Mouse (Mus musculus) T-helper 2 cell (primary cell): ENCODE results near the gene Klhl23.
"Not testable (repeated sequence)": the region's sequence is repeated elsewhere in the genome, so short reads cannot be mapped to it uniquely, and the experiment has no call there.

Source experiments
- in situ Hi-C: fragments of 300-600 bp; cut with MboI, MseI; formaldehyde crosslinking; loops from one replicate; pipeline ENCODE4 v1.15.1; 2025; ENCODE audit warnings: high pct_unique_total_duplicates

Klhl23 gene

DNA sequence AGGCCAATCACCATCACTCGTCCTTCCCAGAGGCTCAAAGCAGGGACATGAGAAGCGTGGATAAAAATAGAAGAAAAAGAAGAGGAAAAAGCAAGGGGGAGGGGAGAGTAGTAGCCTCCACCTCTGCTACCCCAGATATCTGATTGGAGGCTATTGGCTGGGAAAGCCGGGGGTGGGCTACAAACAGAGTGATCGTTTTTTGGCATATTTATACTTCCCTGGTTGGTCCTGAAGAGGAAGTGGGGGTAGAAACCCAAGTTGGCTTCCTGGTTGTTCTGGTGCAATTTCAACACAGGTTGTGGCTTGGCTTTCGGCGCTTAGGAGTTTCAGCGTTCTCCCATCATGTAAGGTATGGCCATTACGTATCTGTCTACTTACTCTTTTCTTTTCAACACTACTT lies at the start of gene Klhl23:
Klhl23 (plus strand) TSS at position 234 of the 400 bp plus-strand sequence.
- in situ Hi-C loops, result no loop called here

DNA sequence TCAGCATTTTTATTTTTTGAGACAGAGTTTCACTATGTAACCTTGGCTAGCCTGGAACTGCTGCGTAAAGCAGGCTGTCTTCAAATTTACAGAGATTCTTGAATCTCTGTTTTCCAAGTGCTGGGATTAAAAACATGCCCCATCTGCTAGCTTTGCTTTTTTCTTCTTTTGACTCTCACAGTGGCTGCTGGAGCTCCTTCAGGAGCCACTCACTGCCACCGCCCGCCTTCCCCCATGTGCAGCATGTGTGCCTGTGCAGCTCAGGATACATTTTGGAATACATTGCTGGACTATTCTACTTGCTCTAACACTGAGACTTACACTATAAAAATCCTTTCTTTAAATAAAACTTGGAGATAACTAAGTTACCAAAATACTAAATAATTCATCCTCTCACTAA lies 48.4 kb upstream of the Klhl23 start:
- in situ Hi-C loops, result no loop called here

DNA sequence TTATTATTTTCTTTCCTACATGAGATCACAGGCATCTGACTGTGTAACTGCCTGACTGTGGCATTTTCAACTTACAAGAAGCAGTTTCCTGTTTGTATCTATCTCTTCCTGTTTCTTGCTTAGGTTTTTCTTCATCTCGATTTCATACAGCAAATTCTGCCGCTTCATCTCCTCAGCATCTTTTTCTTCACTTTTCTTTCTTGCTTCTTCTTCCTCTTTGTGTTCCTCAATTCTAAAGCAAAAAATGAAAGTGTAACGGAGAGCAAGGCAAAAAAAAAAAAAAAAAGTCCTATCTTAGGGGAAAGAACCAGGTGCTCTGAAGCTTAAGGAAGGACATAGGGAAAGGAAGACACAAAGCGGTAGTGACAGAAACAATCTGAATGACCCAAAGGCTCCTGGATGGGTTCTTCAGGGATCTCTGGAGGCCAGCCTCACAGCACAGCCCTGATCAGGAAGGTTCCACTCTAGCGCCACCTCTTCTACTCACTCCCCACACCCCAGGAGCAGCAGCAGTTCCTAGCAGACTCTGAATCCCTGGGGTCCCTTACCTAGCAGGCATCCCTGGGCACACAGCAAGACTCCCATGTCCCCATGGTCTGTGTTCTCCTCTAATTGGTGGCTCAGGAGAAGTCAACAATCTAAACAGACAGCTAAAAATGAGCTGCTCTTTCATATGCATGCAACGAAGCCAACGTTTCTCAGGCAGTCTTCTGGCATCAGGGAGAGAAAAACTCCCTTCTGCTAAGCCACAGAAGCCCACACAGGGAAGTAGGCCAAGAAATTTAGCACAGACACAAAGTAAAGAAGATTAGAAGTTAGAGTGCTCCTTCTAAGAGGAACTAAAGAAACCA lies 43.5 kb upstream of the Klhl23 start:
- in situ Hi-C loops, result no loop called here

DNA sequence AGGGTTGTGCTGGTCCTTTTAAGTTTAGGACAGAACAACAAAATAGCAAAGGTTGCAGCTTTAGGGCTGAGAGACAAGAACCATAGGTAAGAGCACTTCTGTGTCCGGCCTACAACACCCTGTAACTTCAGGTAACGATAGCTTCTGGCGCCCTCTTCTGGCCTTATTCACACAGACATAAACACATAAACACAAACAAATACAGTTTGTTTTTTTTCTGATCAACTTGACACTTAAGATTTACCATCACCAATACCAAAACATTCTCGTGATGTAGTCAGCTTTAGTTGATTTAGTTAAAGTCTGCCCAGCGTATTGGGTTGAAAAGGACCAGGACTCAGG lies 42.9 kb upstream of the Klhl23 start:
- in situ Hi-C loops, result no loop called here

DNA sequence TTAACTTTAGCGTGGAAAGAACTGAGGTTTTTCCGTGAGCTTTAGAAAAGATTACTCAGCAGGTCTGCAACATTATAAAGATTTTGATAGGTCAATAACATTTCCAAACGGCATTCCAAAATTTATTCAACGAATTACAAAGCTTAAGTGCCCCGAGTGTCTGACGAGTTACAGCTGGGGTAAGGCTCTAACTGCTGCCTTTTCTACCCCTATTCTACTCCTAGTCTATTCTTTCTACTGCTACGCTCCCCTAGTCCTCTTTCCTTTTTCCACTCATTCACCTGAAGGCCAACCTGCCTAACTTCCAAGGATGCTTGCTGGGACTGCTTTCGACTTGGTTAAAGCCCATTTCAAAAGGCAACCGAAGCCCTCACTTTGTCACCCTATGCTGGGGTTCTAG lies 32.8 kb upstream of the Klhl23 start:
- in situ Hi-C loops, result no loop called here

DNA sequence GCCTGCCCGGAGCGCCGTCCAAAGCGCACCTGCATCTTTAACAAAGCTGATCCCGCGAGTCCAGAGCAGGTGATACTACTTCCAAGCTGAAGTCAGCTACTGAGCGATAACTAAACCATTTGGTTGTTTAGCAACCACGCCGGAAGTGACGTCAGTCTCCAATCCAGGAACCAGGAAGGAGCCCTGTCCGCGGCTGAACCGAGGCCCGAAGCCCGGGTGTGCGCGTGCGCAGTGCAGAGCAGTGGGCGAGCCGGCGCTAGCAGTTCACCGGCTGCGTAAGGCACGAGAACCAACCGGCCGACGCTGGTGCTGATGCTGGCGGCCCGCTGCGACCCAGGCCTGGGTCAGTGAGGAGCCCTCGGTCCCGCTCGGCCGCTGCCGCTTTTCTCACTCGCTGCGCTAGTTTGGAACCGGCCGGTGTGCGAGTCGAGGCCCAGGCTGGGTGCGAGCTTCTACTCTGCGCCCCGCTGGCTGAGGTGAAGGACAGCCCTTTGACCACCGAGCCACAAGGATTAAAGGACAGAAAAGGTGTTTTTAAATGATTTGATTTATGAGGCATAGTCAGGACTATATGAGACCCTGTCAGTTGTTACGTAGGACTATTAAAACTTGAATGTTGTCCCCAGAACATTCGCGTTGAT lies 32.2 kb upstream of the Klhl23 start, which contains the start of the genes Ccdc173 and Phospho2:
Ccdc173 (minus strand) TSS at position 147 of the 641 bp plus-strand sequence.
Phospho2 (plus strand) TSS at position 195 of the 641 bp plus-strand sequence.
- in situ Hi-C loops, result loop anchor here (5.0 kb wide), 1 partner anchor 67 kb away; the partner anchor contains the start of gene Ppig

DNA sequence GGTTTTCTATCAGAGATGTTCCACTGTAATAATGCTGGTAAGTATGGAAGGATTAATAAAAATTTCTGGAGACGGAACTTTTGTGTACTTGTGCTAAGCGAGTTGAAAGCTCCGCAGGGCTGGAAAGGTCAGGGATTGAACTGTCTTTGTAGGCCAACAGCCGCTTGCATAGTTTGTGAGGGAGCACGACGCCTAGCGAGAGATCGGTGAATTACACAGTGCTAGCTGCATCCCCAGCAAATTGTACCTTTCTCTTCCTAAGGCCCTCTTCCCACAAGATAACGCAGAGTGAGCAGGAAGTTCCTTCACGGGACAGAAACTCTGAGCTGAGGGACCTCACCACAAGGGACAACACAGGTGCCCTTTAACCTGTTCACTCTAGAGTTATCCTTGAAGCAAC lies 31.5 kb upstream of the Klhl23 start:
- in situ Hi-C loops, result loop anchor here (5.0 kb wide), 1 partner anchor 68 kb away; the partner anchor contains the start of gene Ppig

DNA sequence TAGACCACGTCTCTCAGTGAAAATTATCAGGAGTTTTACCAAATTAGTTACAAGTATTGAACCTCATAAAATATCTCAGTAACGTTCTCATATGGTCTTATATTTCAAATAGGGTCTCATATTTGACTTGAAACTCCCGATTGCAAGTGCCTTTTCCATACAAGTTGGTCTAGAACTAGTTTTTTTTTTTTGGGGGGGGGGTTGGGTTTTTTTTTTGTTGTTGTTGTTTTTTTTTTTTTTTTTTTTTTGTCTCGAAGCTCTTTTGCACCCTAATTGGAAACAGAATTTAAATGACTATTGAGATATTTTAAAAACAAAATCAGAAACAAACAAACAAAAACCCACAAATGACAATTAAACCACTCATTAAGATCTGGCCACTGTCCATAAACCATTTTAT lies 31.0 kb upstream of the Klhl23 start:
- in situ Hi-C loops, result loop anchor here (5.0 kb wide), 1 partner anchor 68 kb away; the partner anchor contains the start of gene Ppig

DNA sequence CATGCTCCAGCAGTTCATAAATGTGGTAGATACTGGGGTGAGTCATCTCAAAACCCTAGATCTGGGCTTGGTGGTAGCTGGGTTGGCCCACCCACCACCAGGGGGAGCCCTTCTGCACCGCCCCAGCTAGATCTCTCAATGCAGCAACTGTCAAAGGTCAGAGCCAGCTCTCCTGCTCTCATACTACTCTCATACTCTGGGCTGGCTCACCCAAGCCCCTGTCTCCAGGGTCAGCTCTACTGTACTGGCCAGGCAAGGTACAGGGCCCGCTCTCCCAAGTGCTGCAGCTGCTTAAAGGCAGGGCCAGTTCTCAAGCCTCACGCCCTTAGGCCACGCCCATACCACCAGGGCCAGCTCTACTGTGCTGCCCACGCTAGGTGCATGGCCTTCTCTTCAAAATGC lies 18.8 kb upstream of the Klhl23 start:
- in situ Hi-C loops, result no loop called here

DNA sequence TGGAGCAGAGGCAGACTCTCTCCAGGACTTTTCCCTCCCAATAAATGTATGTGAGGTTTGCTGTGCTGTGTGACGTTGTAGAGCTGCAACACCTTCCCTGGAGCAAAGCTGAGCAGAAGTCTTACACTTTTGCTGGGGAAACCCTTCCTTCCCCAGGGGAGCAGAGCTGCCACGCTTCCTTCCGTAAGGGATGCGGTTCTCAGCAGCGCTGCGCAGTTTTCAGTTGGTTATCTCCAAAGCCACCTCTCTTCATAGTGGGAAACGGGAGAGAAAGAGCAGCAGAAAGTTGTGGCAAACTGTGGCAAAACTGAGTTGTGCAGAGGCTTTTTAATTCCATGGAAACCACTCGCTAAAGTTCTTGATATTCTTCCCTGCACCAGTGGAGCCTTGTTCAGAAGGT lies 18.0 kb upstream of the Klhl23 start:
- in situ Hi-C loops, result no loop called here

DNA sequence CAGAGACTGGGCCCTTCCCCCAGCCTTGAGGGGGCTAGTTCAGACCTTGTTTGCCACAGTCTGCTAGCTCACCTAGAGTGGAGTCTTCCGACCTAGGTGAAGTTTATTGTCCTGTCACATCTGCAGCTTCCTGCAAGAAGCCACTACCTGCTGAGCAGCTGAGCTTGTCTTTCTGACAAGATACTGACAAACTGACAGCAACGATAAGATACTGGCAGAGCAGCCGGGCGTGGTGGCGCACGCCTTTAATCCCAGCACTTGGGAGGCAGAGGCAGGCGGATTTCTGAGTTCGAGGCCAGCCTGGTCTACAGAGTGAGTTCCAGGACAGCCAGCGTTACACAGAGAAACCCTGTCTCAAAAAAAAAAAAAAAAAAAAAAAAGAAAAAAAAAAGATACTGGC lies 17.1 kb upstream of the Klhl23 start:
- in situ Hi-C loops, result not testable (repeated sequence)

DNA sequence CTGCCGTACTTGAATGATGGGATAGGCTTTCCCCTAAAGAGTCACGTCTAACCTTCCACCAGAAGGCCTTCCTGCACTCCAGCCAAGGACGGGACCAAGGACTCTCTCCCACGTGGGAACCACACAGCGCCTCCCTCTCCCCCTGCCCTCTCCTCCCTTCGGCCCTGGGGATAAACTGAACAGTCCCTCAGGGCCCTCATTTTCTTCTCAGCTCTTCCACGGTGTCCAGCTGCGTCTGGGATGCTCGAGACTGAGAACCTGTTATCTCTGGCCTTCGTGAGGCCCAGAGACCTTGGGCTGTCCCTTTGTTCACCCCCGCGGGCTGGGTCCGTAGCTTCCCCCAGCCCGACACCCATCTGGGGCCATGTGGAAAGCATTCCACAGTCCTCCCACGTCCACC lies 11.6 kb upstream of the Klhl23 start:
- in situ Hi-C loops, result no loop called here

DNA sequence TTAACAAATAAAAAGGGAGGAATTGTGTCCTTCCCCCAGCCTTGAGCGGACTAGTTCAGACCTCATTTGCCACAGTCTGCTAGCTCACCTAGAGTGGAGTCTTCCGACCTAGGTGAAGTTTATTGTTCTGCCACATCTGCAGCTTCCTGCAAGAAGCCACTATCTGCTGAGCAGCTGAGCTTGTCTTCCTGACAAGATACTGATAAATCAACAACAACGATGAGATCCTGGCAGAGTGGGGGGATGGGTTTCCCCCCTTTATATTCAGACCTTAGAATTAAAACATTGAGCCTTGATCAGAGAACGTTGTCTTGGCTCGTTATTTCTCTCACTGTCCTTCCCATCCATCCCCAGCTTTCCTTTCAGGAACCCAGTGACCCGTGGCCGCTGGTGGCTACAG lies 10.4 kb upstream of the Klhl23 start:
- in situ Hi-C loops, result not testable (repeated sequence)

DNA sequence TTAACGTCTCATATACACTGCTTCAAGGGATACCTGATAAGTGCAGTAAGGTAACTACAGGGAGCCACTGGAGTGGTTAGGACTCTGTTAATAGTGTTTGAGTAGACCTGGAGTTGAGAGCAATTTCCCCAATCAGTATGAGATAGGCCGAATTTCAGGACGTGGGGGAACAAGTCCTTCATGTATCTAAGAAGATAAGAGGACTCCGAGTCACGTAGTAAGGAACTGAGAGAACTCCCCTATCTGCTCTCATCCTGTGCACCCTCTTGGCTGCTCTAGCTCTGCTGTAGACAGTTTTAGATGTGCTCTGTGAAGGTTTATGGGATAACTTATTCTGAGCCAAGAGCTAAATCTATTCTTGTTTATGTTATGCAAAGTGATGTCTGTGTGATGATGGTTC lies 5.2 kb upstream of the Klhl23 start:
- in situ Hi-C loops, result no loop called here

DNA sequence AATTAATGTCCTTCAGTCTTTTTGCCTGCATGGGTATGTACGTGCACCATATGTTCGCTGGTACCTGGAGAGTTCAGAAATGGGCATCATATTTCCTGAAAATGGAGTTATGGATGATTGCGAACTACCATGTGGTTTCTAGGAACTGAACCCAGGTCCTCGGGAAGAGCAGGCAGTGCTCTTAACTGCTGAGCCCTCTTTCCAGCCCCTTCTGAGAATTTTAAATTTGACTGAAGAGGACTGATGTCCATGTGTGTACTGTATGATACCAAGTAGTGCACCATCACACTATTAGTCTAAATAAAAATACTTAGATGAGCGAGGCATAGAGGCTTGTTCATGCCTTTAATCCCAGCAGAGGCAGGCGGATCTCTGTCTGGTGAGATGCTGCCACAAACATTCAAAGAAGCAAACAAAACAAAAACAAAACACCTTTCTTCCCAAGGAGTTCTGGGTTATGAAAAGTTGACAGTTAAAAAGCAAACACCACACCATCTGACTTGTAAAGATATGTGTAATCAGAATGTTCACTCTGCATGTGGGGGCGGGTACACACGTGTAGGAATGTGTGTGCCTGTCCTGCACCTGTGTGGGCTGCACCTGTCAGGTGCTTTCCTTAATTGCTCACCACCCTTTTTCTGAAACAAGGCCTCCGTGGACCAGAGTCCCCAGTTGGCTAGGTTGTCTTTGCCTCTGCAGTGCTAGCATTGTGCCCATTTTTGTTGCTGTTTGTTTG lies 3.2 kb upstream of the Klhl23 start:
- in situ Hi-C loops, result no loop called here

DNA sequence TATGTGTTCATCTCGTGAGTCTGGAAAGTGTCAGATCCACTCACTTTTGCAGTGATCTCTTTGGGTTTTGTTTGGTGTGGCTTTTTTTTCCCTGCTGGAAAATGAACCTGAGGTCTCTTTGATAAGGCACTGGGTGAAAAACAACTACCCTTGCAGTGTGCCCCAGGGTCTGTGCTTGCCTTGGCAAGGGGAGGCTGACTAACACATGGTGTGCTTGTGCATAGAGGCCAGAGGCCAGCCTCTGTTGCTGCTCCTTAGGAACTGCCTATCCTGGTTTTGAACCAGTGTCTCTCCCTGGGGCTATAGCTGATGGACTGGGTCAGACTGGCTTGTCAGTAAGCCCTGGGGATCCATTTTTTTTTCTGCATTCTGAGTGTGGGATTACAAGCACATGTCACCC lies 1.5 kb upstream of the Klhl23 start:
- in situ Hi-C loops, result no loop called here

DNA sequence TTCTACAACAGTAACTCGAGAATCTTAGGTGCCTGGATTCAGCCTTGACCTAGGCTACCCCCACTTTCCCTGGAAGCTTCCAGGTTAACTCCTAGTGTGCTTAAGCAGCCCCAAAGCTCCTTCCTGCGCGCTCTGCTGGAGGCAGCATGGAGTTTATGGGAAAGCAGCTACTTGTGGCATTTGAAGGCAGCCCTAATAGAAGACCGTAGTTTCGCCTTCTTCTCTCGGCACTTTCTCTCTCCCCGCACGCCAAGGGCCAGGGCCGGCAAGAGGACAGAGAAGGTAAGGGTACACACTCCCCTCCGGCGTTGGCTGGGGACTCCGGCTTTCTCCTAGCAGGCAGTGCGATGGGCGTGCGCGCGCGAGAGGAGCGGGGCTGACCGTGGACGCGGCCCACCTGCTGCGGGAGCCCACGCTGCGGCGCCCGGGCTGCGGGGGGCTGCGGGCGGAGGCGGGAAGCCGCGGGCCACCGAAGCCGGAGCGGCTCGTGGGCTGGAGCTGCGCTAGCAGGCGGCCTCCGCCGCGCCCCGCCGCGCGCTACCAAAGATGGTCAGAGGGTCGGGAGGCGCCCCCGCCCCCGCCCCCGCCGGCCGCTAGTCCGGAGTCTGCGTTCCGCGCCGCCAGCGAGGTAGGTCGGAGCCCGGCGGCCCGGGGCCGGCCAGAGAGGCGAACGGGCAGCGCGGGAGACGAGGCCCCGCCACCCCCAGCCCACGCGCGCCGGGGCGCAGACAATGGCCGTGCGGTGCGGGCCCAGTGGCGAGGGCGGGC lies 801 bp downstream of the Klhl23 start:
- in situ Hi-C loops, result no loop called here

DNA sequence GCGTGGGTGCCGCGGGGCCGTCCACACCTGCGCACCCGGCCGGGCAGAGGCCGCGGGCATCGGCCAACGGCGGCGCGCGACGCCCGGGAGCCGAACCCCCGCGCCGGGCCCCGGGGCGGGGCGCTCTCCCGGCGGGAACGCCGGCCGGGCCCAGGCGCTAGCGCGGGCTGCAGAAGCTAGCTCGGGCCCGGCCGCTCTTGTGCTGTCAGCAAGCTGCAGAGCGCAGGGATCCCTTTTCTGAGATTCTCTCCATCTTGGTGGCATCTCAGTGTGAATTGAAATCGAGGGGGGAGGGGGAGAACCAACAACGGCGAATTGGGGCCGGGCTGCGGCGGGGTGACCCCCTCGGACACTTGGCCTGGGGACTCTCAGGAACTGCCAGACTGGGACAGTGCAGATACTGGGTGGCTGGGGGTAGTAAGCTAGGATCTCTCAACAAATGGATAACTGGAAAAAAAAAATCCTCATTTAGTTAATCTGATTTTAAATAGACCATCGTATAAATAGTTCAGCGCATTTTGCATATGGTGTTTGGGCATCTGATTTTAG lies 1.5 kb downstream of the Klhl23 start:
- in situ Hi-C loops, result no loop called here

DNA sequence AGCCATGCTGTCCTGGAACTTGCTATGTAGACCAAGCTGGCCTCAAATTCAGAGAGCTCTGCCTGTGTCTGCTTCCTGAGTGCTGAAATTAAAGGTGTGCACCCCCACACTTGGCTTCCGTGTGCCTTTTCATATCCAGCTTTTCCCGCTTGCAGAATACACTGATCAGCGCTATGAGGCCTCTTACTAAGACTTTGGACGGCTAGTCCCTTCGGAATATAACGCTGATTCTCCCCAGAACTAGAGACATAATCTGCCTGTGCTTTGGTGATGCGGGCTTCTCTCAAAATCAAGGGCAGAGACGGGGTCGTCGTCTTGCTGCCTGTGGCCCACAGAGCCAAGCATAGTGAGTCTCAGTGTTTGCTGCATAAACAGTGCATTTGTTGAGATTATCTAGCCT lies 4.2 kb downstream of the Klhl23 start:
- in situ Hi-C loops, result no loop called here

DNA sequence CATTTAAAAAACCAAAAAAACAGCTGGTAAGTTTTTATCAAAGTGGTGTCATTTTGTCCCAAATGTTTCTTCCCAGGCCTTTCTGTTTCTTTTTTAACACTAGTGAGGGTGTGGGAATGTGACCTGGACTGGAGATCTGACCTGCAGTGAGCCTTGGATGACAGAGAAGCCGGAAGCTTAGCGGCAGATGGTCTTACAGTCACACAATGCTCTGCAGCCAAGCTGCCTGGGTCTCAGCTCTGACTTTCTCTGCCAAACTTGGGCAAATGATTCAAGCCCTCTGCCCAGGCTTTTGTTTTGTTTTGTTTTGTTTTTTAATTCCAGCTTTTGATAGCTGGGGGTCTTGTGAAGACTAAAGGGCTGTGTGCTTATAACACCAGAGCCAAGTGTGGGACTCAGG lies 4.6 kb downstream of the Klhl23 start:
- in situ Hi-C loops, result no loop called here

DNA sequence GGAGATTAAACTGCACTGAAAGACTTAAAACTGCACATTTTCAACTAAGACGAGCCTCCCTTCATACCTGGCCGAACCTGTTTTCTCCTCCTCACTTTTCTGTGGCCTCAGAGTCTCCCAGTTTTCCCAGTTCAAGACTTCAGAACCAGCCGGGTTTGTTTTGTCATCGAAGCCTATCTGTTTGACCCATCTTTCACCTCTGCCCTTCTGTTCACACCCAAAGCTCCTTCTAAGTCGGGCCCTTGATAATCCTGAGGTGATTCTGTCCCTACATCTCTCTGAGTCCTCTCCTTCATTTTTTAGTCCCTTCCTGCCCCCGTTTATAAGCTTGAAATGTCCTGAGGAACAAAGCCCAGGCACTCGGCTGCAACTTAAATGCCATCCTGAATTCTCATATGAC lies 6.3 kb downstream of the Klhl23 start:
- in situ Hi-C loops, result no loop called here
